Mouse (Mus musculus): Measurements from ENCODE around the gene Hist1h2bl.
"Not testable (repeated sequence)": the region's sequence is repeated elsewhere in the genome, so short reads cannot be mapped to it uniquely, and the experiment has no call there.

Hist1h2bl gene

DNA sequence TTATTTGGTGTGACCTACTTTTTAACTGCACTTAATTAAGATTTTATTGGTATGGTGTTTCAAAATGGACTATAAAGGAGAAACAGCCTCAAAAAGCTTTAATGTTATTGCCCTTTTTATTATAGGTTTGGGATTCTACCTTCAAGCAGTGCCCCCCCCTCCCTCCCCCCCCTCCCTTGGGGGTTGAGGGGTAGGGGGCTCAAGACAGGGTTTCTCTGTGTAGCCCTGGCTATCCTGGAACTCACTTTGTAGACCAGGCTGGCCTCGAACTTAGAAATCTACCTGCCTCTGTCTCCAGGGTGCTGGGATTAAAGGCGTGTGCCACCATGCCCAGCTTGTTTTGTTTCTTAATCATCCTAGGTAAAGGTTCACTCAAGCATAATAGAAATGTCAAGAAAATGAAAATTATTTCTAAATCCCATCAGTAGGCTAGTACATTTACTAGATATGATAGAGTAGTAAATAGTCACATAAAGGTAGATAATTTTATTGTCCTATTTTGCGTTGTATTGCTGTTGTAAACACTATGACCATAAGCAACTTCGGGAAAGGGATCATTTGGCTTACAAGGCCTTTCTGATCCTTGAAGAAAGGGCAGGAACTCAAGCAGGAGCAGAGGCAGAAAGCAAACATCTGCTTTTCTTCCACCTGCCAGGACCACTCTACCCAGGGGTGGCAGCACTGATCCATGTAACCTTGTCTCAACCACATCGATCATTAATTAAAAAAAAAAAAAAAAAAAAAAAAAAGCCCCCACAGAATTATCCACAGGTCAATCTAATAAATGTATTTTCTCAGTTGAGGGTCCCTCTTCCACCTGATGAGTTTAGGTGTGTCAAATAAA is 7.3 kb upstream of the Hist1h2bl start:
- no peak for DNase-seq (ENCODE audit: low read depth, low spot score)

DNA sequence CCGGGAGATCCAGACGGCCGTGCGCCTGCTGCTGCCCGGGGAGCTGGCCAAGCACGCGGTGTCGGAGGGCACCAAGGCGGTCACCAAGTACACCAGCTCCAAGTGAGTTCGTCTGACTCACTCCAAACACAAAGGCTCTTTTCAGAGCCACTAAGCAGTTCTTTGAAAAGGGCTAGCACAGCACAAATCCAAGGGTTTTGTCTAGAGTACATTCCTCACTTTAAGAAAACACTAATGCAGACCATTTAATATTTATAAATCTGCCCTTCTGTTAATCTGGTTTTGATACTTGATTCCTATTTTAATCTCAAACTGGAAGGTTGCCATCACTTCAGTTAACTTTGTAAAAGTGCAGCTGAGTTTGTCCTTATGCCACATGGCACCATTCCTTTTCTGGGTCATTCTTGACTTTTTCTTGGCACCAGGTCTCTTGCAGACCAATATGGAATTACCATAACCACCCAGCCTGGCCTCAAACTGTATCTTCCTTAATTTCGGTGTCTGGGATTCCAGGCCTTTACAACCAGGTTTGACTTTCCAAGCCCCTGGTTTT is 6.5 kb upstream of the Hist1h2bl start:
- no peak for DNase-seq (ENCODE audit: low read depth, low spot score)

- DNase-seq (ENCODE audit: low read depth, low spot score), result peak; percentile 73
Observed at GRCm38 (mm10) chr13:21721757-21722372, 5.9 kb upstream of the Hist1h2bl start, which contains the start of gene Hist1h2bm. TSS of gene Hist1h2bm (plus strand) at chr13:21722044.

DNA sequence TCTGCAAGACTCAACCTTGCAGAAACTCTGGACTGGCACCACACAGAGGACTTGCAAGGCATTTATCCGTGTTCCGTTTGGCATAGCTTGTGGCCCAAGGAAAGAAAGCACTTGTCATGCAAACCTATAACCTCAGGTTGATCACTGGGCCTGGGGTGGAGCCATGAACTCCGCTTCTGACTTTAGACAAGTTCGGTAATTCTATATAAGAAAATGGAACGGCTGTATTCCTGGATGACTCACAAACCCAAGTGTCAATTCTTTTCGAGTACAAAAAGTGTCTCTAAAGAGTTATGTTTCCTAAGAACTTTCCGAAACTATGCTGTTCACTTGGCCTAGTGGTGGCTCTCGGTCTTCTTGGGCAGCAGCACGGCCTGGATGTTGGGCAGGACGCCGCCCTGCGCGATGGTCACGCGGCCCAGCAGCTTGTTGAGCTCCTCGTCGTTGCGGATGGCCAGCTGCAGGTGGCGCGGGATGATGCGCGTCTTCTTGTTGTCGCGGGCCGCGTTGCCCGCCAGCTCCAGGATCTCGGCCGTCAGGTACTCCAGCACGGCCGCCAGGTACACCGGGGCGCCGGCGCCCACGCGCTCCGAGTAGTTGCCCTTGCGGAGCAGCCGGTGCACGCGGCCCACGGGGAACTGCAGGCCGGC is 5.3 kb upstream of the Hist1h2bl start:
- DNase-seq (ENCODE audit: low read depth, low spot score), result not testable (repeated sequence)

GRCm38 (mm10) chr13:21718381-21719080 is 2.6 kb upstream of the Hist1h2bl start:
- DNase-seq (ENCODE audit: low read depth, low spot score), result no peak

GRCm38 (mm10) chr13:21717397-21718357 is 1.7 kb upstream of the Hist1h2bl start, which contains the start of gene Hist1h3h:
TSS of gene Hist1h3h (plus strand) at chr13:21717659.
- DNase-seq (ENCODE audit: low read depth, low spot score), result peak; percentile 68

- not testable (repeated sequence) for DNase-seq (ENCODE audit: low read depth, low spot score)
Observed at GRCm38 (mm10) chr13:21716540-21717391, 823 bp upstream of the Hist1h2bl start.

DNA sequence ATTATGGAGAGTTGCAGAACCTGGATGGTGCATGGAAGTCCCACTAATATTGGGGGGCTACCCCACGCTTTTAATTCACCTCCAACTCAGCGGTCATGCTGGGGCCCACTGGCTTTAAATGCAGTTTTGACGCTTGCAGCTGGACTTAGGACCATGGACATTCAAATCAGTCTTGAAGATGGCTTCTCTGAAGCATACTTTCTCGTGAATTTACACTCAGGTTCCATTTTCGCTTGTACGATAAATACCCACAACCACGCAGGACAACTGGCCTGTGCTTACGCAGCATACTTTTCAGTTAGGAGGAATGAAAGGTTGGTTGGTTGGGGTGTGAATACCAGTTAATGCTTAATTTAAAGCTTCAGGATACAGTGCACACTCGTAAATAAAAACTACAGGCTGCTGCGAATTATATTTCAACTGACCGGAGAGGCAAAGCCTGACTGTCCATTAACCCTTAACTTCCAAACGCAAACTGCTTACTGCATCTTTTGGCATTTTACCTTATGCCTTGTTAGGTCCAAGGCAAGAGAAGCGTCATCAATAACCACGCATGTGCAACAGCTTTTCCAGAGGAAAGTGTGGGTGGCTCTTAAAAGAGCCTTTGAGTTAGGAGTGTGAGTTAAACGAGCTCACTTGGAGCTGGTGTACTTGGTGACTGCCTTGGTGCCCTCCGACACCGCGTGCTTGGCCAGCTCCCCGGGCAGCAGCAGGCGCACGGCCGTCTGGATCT is 646 bp downstream of the Hist1h2bl start:
- no peak for DNase-seq (ENCODE audit: low read depth, low spot score)

- DNase-seq (ENCODE audit: low read depth, low spot score), result peak; percentile 54
Observed at GRCm38 (mm10) chr13:21714725-21715124, 1.2 kb downstream of the Hist1h2bl start.

GRCm38 (mm10) chr13:21711698-21712097 is 4.2 kb downstream of the Hist1h2bl start:
- DNase-seq (ENCODE audit: low read depth, low spot score), result no peak

- peak; percentile 76 for DNase-seq (ENCODE audit: low read depth, low spot score)
Observed at GRCm38 (mm10) chr13:21710821-21711525, 5.0 kb downstream of the Hist1h2bl start.

- DNase-seq (ENCODE audit: low read depth, low spot score), result peak; percentile 83
Observed at GRCm38 (mm10) chr13:21710031-21710711, 5.8 kb downstream of the Hist1h2bl start.

DNA sequence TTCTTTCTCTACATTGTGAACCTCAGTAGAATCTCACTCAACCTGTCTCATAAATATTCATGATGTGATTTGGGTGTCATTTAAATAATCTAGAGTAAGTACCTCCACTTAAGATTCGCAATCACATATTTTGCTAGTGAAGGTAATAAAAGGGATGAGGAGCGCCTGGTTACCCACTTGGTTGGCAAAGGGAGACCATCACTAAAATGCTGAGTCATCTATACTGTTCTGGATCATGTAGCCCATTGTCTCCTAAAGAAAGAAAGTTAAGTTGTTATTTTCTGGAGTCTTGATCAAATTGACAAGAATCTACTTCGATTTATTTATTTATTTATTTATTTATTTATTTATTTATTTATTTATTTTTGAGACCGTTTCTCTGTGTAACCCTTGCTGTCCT is 9.3 kb downstream of the Hist1h2bl start:
- no peak for DNase-seq (ENCODE audit: low read depth, low spot score)

GRCm38 (mm10) chr13:21697811-21698210 is 18.1 kb downstream of the Hist1h2bl start, which contains the start of gene Olfr1359:
TSS of gene Olfr1359 (plus strand) at chr13:21698111.
- no peak for DNase-seq (ENCODE audit: low read depth, low spot score)

DNA sequence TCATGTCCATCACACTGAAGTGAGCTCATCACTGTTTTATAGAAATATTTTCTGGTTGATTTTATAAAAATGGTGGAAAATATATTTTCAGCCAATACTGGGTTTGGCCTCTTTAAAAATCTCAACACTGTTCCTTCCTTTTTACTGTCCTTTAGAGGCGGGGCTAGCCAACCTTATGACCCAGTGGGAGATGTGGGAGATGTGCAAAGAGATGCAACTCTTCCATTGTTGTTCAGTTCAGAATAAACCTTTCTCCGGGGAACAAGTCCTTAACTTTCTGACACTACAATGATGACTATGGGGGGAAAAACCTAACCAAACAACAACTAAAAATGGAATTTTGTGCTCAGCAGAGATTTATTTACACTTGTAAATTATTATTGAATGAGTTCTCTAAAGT is 38.6 kb downstream of the Hist1h2bl start, which contains the start of gene Olfr1360:
Gene Olfr1360 (minus strand): TSS at position 101 of the 400 bp plus-strand sequence.
- no peak for DNase-seq (ENCODE audit: low read depth, low spot score)

Data from retina, postnatal 7 days (tissue).